Mouse (Mus musculus) liver, adult 2 months (tissue): ENCODE results near the gene Gpc2.

Experiments
- CTCF ChIP-seq: fragments of 200-500 bp; IDR thresholded peaks from 2 replicates; pipeline ENCODE4 v1.5.1; 2011; ENCODE audit warnings: low read depth, low read length, control low read depth
- POLR2A ChIP-seq: fragments of 200-500 bp; IDR thresholded peaks from 2 replicates; pipeline ENCODE4 v1.6.1; 2011; ENCODE audit warnings: low read length, control low read depth; ENCODE audit not compliant: insufficient read depth; ENCODE audit errors: extremely low read depth

- TF ChIP-seq POLR2A (no peak), CTCF (no peak)
Observed at GRCm38 (mm10) chr5:138225700-138226099, 54.1 kb downstream of the Gpc2 start, which contains the start of gene Nxpe5.
